Mouse (Mus musculus) bone marrow macrophage, adult 2 months (primary cell): ENCODE measurements around the gene Narf.
A peak's percentile ranks its signal among the peaks of the same experiment; 100 is the strongest.

Experiments used
- CTCF ChIP-seq: IDR thresholded peaks from 2 replicates; pipeline ENCODE4 v1.5.1; 2012; ENCODE audit warnings: low read depth, mild to moderate bottlenecking, low read length, moderate library complexity
- POLR2A ChIP-seq: IDR thresholded peaks from 2 replicates; pipeline ENCODE4 v1.6.1; 2012; ENCODE audit warnings: mild to moderate bottlenecking, low read depth, low read length, borderline replicate concordance

- TF ChIP-seq CTCF (no peak), POLR2A (peak; percentile 87; the same call in 1 of the 2 replicates)
Observed at GRCm38 (mm10) chr11:121236564-121237344, at the start of gene Narf.
